Comparison of ENCODE assay signal across 12 mouse cellular contexts in genomic region chr3:29106016-29106723, GRCm38 (mm10). TPM values are rescaled to one million over a fixed set of nuclear protein-coding genes. Genes with fewer than 3 reads are reported as not detected.
"Had no signal": no experiment of that assay in that cellular context is flagged by ENCODE, and none has a peak within 500 bp of the region (broad histone marks: within the 10 kb centered on the region; RNA-seq: fewer than 3 reads in every experiment).

No protein-coding gene starts in this region.

- DNase-seq: liver, postnatal 0 days; lung, adult 2 months; lung, postnatal 14 days; lung, postnatal 36 days; right cerebral cortex, postnatal 14 days; thymus, adult 2 months; thymus, postnatal 25 days; thymus, postnatal 4 days had no signal

- ATAC-seq: liver, postnatal 0 days; lung, postnatal 0 days; midbrain, embryonic 13.5 days; midbrain, embryonic 15.5 days had no signal

RNA-seq across cellular contexts. Expression of gene Egfem1, which starts 24.3 kb away (rescaled TPM):
- total RNA-seq: neutrophil, adult 5-6 weeks had no signal
